Mouse (Mus musculus): ENCODE measurements around the gene Arfgap1.

The Arfgap1 gene

GRCm38 (mm10) chr2:180967010-180967763 is at the start of gene Arfgap1:
TSS of gene Arfgap1 (plus strand) at chr2:180967225.
- CTCF ChIA-PET: no interaction called here

GRCm38 (mm10) chr2:180919913-180920809 is 46.9 kb upstream of the Arfgap1 start:
- CTCF ChIA-PET: no interaction called here

GRCm38 (mm10) chr2:180920810-180921400 is 46.1 kb upstream of the Arfgap1 start, which contains the start of gene Ythdf1:
TSS of gene Ythdf1 (minus strand) at chr2:180920949.
- CTCF ChIA-PET: interaction anchor here (0.6 kb wide), 2 partner anchors 246 to 996 kb away, joined by 3 to 6 read pairs; no protein-coding TSS in a partner anchor

- CTCF ChIA-PET: interaction anchor here (1.1 kb wide), 1 partner anchor 19 kb away, joined by 7 read pairs; no protein-coding TSS in a partner anchor
Measured at GRCm38 (mm10) chr2:180922739-180923138, 44.3 kb upstream of the Arfgap1 start.

- CTCF ChIA-PET: interaction anchor here (0.5 to 1.5 kb wide), 2 partner anchors 39 to 40 kb away, joined by 3 read pairs; no protein-coding TSS in a partner anchor
Measured at GRCm38 (mm10) chr2:180925176-180925575, 41.8 kb upstream of the Arfgap1 start.

DNA sequence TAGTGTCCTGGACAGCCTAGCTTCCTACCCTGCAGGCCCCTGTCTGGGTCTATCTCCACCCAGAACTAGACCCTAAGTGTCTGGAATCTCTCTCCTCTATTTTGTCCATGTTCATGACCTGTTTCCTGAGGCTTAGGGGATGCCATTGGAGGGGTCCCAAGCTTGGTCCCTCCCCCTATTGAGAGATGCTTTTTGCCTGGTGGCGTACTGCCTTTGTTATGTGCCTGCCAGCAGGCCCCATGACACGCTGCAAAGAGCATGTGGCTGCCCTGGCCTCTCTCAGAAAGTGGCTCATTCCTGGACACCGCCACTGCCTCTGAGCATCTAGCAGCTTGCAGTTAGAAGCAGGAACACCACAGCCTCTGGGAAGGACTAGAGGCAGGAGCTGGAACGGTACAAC is 38.3 kb upstream of the Arfgap1 start, which contains the start of gene Birc7:
TSS of gene Birc7 (plus strand) at position 301 of the 400 bp plus-strand sequence.
- CTCF ChIA-PET: no interaction called here

GRCm38 (mm10) chr2:180932418-180932817 is 34.6 kb upstream of the Arfgap1 start:
- CTCF ChIA-PET: no interaction called here

- CTCF ChIA-PET: no interaction called here
Measured at GRCm38 (mm10) chr2:180940187-180940586, 26.8 kb upstream of the Arfgap1 start.

DNA sequence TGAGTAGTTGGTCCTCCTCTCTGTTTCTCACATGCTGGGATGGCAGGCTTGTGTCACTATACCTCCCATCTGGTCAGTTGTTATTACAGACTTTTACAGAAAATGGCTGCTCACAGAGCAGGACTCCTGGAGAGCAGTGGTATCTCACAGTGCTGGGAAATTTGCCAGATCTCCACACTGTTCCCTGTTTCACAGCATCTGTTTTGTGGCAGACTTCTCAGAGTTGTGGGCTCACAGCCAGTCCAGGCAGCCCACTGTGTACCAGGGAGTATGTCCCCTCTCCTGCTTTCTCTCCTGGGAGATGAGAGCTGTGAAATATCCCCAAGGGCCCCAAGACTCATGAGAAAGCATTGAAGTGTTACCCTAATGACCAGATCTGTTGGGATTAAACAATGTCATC is 25.2 kb upstream of the Arfgap1 start:
- CTCF ChIA-PET: no interaction called here

DNA sequence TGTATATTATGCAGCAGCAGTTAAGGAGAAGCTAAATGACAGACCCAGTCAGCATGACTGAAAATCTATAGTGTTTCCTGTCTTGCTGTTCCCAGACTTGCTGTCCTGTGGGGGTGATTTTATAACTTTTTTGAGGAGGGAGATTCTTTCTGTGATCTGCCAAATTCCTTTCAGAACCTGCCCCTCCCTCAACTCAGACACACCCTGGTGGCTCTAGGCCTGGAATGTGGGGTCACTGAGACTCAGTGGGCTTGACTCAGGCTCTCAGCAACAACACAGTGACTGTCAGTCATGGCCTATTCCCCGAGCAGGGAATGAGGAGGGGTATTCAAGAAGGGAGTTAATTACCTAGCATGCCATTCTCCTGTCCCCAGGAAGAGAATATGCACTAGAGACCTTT is 17.1 kb upstream of the Arfgap1 start:
- CTCF ChIA-PET: no interaction called here

DNA sequence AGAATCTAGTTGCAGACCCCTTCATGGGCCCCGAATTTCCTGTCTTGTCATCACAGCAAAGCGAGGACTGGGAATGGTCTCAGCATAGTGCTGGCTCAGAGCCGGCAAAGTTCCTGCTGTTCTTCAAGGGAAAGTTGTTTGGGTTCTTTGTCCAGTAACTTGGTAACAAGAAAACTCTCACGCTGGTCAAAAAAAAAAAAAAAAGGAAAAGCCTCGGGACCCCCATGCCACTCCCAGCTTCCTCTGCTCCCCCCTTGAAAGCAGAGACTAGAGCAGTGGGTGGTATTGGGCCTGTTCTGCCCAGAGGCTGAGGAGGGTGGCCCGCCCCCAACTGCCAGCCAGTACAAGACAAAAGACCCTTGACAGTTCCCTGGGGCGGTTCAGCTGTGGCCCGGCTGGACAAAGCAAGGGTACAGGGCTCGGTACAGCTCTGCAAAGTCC is 14.3 kb upstream of the Arfgap1 start:
- CTCF ChIA-PET: no interaction called here

GRCm38 (mm10) chr2:180953638-180954037 is 13.4 kb upstream of the Arfgap1 start:
- CTCF ChIA-PET: no interaction called here

DNA sequence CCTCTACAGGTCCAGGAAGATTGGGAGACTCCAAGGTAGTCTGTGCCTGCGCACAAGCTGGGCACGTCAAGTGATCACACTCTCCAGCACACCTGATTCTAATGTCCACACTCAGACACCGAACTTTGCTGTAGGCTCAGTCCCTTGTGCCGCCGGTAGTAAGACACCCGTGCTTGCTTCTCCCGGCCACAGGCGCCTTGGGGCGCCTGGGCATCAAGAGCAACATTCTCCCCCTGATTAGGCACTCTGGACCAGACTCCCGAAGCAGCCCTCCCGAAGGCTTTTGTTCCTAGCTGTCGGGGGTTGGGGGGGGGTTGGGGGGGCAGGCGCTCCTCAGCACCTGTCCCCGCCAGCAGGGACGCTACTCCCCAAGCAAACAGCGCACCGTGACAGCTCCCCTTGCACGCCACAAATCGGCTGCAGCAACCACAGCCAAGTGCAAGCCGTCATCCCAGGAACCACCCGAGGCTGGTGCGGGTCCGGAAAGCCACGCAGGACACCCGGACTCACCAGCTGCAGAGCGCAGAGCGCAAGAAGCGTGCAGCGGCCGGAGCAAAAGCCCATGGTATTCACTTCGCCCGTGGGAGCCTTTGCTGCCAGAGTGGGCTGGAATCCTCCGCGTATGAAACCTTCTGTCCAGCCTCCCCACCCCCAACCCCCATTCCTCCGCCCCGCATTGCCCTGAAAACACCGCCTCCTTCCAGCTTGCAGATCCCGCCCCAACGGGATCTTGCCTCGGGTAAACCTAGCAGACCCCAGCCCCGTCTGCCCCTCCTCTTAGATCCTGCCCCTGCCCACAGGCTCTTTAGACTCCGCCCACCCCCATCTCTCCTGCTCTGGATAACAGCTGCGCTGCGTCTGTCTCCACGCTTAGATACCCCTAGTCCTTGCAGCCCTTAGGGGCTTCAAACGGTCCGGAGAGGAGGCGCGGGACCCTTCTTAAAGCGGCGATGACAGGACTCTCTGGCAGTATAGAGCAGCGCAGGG is 12.7 kb upstream of the Arfgap1 start, which contains the start of gene Nkain4:
TSS of gene Nkain4 (minus strand) at position 639 of the 987 bp plus-strand sequence.
- CTCF ChIA-PET: no interaction called here

- CTCF ChIA-PET: no interaction called here
Measured at GRCm38 (mm10) chr2:180959605-180960004, 7.4 kb upstream of the Arfgap1 start.

GRCm38 (mm10) chr2:180960187-180960586 is 6.8 kb upstream of the Arfgap1 start:
- CTCF ChIA-PET: no interaction called here

DNA sequence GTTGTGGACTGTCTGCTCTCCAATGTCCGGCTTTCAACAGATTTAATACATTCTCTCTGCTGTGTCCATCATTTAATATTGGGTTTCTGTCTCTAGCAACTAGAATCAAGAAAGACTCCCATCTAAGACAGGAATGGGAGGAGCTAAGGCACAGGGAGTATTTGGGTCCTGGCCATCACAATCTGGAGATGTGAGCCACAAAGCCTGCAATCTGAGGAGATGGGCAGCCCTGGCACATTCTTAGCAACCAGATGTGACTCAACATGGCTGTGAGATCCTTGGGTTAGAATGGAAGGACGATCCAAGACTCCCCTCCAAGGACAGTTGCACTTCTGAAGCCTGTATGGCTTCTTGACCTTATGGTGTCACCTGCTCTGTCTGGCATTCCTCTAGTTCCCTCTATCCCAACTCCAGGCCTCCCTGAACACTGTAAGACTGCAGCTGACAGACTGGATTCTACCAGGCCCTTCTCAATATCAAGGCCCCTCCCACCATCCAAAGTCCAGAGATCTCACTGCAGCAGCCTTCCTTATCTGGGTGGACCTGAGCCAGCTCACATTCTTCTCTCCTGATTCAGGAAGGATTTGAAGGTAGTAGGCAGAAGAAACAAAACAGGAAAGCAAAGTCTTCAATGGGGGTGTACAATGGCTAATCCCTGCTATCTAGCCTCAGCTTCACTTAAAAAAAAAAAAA is 4.3 kb upstream of the Arfgap1 start:
- CTCF ChIA-PET: no interaction called here

- CTCF ChIA-PET: interaction anchor here (1.2 kb wide), 1 partner anchor 39 kb away, joined by 3 read pairs; no protein-coding TSS in a partner anchor
Measured at GRCm38 (mm10) chr2:180963956-180964355, 3.1 kb upstream of the Arfgap1 start.

GRCm38 (mm10) chr2:180966092-180966882 is 738 bp upstream of the Arfgap1 start:
- CTCF ChIA-PET: interaction anchor here (0.6 kb wide), 1 partner anchor 592 kb away, joined by 13 read pairs; no protein-coding TSS in a partner anchor

DNA sequence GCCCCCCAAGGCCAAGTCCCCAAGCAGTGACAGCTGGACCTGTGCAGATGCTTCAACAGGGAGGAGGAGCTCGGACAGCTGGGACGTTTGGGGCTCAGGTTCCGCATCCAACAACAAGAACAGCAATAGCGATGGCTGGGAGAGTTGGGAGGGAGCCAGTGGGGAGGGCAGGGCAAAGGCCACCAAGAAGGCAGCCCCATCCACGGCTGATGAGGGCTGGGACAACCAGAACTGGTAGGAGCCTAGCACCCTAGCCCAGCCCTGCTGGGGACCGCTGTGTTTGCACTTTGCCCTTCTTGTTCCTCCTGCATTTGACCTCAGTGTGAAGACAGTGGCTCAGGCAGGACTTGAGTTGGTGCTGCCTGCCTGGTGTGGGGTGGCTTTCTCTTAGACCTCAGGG is 14.1 kb downstream of the Arfgap1 start:
- CTCF ChIA-PET: no interaction called here

Data from spleen, embryonic (tissue).